Mouse (Mus musculus) hindlimb bud, embryonic 11.5 days (tissue): Measurements from ENCODE around the gene Erp27.
"Not testable (repeated sequence)": the region's sequence is repeated elsewhere in the genome, so short reads cannot be mapped to it uniquely, and the experiment has no call there.

Source experiments
- DNase-seq: peaks from one replicate; pipeline ENCODE4 v3.0.0-alpha.2; 2012; ENCODE audit warnings: low read depth, low spot score; ENCODE audit errors: extremely low spot score

Erp27 gene

DNA sequence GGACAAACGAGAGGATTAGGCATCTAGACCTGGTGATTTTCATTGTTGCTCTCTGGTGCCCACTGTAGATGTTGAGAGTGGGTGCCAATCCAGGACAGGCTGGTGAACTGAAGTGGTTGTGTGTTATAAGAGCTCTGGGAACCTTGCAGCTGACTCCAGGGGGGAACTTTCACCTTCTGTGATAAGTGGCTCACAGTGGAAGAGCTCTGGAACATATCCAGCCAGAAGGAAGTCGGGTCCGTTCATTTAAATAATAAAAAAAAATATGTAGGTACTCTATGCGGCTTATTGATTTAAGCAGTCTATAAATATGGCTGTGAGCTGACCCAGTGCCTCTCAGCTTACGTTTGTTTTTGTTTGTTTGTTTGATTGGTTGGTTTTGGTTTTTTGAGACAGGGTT, at the start of gene Erp27:
TSS of gene Erp27 (minus strand) at position 101 of the 400 bp plus-strand sequence.
- no peak for DNase-seq

DNA sequence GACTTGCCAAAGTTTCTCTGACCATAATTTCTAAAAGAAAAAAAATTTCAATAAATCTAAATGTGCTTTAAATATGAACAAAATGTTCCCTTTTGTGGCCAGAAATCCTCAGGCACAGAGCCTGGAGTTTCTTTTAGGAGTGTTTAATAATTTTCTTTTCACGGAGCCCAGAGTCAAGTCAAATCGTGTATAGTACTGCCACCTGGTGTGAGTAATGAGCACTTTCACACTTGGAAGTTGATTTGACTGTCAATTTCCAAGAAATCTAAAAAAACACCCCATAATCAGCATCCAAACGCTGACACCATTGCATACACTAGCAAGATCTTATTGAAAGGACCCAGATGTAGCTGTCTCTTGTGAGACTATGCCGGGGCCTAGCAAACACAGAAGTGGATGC, 46.9 kb upstream of the Erp27 start:
- not testable (repeated sequence) for DNase-seq

DNA sequence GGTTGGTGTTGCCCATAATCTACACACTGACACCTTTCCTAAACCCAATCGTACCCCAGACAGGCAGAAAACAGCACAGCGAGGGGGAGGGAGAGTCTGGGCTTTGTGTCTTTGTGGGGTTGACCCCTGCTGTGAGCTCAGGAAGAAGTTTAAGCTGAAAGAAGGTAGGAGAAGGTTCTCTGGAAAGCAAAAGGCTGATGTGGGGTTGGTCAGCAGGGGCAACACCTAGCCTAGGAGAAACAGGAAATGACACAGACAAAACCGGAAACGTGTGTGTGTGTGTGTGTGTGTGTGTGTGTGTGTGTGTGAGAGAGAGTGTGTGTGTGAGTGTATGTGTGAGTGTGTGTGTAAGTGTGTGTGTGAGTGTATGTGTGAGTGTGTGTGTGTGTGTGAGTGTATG, 45.5 kb upstream of the Erp27 start:
- no peak for DNase-seq

DNA sequence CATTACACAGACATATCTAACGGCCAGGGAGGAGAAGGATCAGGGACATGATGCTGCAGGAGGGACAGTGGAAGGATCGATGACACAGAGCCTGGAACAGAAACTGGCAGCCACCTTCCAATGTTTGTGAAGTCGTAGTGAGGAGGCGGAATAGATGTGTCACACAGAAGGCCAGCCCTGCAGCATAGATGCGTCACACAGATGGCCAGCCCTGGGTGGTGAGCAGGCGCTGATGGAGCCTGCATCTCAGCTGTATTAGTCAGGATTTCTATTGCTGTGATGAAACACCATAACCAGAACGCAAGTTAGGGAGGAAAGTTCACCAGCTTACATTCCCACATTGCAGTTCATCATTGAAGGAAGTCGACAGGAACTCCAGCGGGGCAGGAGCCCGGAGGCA, 43.9 kb upstream of the Erp27 start:
- no peak for DNase-seq

DNA sequence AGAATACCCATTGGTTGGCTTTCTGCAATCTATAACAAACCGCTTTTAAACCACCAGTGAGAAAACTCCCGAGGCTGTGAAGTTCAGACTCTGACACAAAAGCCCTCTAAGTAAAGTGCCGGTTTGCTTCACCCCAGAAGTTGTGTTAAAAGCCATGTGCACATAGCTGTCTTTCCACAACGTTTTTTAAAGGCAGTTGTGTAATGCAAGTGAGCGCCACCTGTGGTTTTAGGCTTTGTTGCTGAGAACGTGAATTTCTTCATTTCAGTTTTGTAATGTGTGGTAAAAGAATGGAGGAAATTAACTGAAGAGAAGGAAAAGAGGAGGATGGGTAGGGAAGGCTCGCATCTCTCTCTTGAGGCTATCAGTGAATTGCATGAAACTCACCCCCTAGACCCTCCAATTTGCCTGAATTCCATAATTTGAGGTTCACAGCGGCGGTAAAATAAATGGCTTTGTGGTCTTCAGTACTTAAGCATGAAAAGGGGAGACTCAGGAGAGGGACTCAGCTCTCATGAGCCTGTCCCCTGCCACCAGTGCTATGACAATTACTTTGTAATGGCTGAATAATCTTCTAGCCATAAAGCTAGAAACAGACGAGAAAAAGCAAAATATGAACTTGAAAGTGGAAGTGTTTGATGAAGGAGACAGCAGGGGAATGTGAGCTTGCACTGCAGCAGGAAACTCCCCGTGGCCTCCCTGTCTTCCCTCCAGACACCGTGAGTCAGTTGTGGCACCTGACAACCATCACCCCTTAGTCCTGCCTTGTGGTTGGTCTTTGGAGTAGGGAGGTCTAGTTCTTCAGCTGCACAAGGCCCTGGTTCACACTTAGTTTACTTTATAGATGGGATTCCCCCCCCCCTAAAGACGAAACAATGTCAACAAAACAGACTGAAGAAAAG, 42.9 kb upstream of the Erp27 start:
- DNase-seq, result no peak

DNA sequence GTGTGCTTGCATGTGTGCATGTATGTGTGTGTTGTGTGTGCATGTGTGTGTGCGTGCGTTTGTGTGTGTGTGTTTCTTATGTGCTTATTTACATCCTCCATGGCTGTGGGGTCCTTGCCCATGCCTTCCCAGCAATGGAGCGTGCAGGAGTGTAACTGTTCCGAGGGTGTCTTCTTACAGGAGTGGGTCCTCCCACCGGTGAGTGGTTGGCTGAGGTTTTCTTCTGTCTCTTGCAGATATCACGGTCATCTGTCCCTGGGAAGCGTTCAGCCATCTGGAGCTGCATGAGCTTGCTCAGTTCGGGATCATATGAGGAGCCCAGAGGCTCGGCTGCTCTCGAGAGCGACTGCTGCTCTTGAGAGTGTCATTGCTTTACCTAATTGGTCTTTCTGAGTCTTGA, 41.0 kb upstream of the Erp27 start:
- DNase-seq, result no peak

DNA sequence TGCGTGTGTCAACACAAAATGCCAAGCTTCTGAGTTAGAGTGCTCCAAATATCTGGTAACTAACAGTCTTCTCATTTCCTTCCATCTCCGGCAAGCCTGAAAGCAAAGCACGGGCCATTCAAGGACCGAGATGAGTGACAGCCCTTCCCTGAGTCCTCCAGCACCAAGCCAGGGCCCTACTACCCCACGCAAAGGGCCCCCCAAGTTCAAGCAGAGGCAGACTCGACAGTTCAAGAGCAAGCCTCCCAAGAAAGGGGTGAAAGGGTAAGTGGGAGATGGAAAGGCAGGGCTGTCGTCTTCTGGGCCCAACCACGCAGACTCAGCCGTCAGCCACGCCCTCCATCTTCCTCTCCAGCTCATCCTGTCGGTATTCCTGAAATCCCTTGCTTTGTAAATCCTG, 37.2 kb upstream of the Erp27 start:
- DNase-seq, result no peak

DNA sequence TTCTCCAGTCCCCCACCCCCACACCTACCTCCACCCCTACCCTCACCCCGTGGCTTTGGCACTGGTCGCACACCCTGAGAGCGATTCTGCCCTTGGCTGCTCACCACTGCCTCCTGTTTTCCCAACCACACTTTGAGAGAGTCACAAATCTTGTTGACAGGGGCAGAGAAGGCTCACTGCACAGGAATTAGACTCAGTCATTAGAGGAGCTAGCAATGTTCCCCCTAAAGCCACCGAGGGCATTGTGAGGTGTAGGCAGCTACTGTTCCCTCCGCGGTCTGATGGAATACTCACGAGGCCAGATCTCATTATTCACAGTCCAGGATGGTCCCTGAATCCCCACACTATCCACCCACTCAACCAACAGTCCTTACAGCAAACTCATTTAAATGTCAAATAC, 35.1 kb upstream of the Erp27 start:
- no peak for DNase-seq

DNA sequence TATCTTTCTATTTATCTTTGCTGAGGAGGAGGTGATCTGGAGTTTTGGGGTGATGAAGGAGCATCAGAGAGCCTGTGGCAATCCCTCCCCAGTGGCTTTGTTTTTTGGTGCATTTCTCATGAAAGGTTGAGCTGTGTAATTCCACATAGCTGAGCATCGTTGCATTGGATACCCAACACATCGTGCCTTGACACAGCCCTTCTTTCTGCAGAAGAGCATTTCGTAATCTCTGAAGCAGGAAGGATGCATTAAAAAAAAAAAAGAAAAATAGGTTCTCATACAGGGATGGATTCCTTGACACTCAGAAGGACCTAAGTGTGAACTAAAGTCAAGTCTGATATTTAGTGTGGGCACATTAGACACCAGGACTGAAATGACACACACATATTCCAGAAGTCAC, 33.3 kb upstream of the Erp27 start:
- no peak for DNase-seq

DNA sequence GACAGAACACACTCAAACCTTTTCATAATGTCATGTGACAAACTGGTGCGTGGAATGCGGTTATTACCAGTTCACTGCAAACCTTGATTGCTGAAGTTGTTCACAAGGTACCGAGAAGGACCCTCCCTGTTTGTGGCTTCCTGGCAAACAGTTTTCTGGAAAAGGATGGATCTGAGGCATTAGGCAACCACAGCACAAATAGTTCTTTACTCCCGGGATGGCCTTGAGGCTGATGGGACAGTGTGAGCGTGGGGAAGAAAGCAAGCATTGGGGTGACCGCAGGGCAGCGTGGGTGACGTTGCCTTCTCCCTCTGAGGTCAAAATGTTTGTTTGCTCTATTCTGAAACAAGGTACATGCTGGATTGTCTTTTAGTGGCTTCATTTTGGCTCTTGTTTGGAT, 32.7 kb upstream of the Erp27 start:
- no peak for DNase-seq

DNA sequence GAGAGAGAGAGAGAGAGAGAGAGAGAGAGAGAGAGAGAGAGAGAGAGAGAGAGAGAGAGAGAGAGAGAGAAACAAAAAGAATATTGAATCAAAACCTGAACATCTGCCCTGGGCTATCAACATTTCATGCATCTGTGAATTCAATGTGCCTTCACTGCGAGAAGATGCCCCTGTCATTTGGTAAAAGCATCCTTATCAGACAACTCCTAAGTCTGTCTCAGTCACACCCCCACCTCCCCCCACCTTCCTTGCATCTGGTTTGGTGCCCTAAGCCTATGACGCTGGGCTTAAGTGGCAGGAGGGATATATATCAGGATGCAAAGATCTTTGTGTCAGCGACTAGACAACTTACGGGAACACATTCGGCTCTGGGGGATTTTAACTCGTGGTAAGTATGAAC, 32.2 kb upstream of the Erp27 start:
- no peak for DNase-seq

DNA sequence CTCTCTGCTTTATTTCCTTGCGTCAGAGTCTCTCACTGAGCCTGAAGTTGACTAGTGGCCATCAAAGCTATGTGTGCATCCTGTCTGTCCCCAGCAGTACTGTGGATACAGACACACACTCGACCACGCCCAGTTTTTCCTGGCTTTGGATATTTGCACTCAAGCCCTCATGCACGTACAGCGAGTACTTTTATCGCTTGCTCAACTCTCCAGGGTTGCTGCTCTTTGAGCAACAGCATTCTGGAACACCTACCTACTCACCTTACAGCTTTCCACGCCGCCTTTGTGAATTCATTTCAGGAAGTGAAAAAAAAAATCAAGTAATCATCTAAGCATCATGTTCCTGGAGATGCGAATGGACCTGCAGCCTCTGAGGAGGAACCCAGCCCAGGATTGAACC, 30.9 kb upstream of the Erp27 start:
- no peak for DNase-seq

DNA sequence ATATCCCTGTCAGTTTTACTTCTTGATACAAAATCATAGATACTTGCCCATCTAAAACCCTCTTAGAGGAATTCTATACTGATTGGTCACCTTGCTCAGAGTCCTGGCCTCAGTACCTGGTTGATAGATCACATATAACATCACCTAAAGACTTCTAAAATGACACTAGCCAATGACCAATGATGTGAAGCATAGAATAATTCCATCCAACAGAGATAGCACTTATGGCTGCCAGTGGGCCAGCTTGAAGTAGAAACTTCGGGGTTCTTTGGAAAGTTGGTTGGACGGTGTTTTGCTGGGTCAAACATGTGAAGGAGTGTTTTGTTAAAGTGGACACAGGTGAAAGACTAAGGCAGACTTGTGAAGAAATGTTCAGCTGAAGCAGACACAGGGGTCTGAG, 28.2 kb upstream of the Erp27 start:
- no peak for DNase-seq

DNA sequence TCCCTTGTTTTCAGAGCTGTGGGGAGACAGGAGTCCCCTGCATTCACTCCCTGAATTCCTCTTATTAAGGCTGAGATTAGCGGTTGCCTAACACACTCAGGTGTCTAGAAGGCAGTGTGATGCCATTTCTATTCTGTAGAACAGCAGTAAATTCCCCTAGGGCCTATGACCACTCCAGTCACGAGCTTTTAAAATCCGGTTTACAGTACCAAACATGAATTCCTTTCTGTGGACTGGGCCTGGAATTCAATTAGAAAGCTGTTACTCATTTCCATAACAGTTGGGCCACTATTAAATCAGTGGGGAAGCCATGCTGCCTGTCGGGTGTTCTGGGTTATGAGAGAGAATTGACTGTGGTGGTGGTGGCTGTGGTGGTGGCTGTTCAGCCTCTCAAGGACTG, 25.7 kb upstream of the Erp27 start:
- DNase-seq, result no peak

DNA sequence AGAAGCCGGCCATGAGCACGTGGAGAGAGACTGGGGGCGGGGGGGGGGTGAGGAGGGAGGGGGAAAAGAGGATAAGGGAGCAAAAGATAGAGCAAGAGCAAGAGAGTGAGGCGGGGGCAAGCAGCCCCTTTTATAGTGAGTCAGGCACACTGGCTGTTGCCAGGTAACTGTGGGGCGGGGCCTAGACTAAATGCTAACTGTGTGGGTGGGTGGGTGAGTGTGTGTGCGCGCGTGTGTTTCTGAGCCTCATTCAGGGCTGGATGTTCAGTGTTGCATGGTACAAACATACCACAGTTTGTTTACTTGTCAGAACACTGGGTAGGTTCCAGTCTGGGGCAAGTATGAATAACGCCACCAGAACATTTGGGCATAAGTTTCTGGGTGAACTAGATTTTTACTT, 25.0 kb upstream of the Erp27 start:
- no peak for DNase-seq

DNA sequence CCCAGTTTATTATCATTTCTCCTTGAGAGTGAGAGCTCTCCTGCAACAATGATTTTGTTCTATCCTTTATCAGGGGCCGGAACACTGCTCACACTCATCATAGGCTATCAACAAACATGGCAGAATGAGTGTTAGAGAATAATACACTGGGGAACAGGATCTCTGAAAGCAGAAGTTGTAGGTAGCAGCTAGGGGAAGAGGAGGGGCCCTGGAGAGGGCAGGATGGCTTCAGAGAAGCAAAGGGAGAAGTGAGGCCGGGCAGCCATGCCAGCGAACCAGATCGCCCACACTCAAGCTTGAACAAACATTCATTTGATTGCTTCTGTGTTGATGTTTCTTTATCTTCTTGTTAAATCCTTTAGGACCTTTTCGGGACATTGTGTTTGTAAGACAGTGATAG, 24.3 kb upstream of the Erp27 start:
- no peak for DNase-seq

DNA sequence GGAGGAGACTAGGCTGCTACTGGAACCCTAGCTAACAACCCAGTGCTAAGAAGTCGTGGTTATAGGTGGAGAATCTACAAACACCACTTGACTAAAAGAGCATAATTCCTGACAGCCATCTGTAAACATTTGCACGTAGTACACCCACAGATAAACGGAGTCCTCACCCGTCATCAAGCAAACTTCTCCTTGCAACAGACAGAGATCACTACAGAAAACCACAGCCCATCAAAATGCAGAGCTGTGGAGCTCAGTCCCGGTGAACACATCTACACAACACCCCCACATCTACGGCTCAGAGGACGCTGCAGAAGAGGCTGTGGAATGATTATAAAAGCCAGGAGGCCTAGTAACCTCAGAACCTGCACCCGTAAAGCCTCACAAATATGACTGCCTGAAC, 22.5 kb upstream of the Erp27 start:
- DNase-seq, result no peak

DNA sequence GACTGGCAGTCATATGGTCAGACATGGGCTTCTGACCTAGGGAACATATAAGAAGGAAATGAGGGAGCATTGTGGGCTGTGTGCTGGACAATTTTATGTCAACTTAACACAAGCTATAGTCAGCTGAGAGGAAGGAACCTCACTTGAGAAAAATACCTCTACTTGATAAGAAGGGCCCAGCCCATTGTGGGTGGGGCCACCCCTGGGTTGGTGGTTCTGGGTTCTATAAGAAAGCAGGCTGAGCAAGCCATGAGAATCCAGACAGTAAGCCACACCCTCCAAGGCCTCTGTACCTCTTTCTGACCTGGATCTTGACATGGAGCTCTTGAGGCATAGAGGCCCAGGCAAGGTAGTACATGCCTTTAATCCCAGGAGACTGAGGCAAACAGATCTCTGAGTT, 21.4 kb upstream of the Erp27 start:
- no peak for DNase-seq

DNA sequence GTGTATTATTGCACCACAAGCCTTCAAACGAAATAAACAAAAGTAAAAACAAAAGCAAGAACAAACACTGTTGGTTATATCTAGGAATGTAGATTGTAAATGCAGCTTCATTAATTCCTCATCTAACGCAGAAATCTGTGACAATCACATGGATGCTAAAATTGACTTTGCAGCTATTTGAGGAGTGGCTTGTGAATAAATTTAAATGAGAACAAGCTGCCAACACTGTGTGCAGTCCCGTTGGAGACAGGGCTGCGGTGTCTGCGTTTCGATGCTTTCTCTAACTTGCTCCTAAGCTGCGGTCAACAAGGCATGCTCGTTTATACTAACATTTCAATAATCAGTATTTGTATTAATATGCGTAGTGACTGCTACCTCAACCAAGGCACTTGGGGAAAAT, 20.3 kb upstream of the Erp27 start:
- no peak for DNase-seq

DNA sequence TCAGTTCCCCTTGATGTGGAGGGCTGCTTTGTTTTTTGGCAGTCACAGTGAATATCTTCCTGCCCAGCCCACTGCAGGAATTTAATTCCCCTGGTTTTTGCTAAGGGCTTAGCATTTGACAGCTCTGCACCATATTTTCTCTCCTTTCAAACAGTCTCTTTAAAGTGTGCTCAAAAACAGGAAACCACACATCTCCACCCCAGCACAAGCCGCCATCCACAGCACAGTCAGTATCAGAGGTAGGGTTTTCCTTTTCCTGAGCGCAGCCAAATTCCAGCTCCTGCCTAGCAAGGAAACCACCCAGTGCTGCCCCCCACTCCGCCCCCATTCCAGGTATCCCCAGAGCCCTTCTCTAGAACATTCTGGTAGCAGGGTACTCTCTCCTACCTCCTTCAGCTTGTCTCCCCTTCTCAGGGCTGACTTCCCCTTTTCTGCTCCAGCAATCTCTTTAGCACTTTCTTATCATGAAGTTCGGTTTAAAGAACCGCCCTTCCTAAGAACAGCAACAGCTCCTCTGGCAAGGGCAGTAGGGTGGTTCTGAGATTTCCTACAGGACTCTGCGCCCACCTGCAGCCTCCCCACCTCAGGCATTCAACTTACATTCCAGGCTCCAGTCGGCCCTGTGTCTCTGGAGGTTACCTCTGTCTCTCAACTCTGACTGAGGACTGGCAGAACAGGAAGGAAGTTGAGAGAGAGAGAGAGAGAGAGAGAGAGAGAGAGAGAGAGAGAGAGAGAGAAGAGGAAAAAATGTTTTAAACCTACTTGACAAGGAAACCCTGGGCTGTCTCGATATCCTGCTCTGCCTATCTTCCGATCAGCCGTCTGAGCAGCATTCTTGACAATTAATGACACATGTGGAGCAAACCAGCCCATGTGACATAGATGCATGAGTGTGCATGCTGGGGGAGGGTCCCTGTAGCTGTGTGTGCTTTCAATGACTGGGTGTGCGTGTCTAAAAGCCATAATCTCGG, 19.4 kb upstream of the Erp27 start, which contains the start of gene Arhgdib:
TSS of gene Arhgdib (minus strand) at position 849 of the 971 bp plus-strand sequence.
- no peak for DNase-seq

DNA sequence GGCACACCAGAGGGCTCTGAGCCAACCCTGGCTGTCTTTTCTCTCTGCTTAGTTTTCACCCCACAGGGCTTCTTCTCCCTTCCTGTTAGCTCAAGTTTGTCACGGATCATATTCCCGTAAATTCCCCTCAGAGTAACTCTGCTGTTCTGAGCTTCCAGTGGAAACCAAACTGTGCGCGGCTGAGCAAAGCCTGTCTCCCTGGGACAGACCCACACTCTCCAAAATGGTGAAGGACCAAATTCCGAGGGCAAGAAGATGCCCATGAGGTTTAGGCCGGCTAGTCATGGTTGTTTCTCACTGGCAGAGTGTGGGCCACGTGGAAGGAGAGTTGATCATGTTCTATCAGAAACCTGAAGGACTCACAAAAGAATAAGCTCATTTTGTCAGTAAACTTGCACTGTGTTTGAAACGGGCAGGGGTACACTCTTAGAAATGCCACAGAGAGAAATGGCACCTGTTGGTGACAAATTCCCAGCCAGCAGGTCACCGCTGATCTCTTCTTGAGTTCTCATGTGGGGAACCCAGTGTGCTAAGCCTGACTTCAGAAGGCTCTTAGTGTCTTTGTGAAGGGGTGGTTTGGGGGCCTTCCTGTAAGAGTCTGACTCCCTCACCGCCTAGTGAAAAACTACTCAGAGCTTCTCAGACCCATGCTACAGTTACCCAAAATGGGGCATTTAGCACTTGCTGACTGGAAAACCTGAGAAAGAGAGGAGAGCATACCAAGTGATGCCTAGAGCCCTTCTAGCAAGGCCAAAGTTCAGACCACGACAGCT, 18.4 kb upstream of the Erp27 start:
- DNase-seq, result no peak
